Mouse (Mus musculus) MEL (cell line): ENCODE data around the gene Msi2.

Experiments used
- CHD2 ChIP-seq: IDR thresholded peaks from 2 replicates; pipeline ENCODE4 v1.6.1; 2011; ENCODE audit warnings: low read length, improper control_type of control experiment
- CTCF ChIP-seq, 3 experiments: IDR thresholded peaks in 2 of 3; conservative IDR thresholded peaks in 1 of 3; 2 replicates each; pipeline ENCODE4 v1.5.1; 2011 to 2012; ENCODE audit warnings: low read length in 3 of 3, low read depth in 2 of 3, mild to moderate bottlenecking in 2 of 3, improper control_type of control experiment in 1 of 3, inconsistent platforms in 1 of 3, mixed read lengths in 1 of 3, moderate library complexity in 1 of 3; ENCODE audit not compliant: control insufficient read depth in 1 of 3, insufficient read depth in 1 of 3, poor library complexity in 1 of 3, severe bottlenecking in 1 of 3
- ELF1 ChIP-seq: IDR thresholded peaks from 2 replicates; pipeline ENCODE4 v1.6.1; 2014; ENCODE audit warnings: low read depth, mild to moderate bottlenecking, inconsistent platforms, low read length, improper control_type of control experiment, moderate library complexity
- KAT2A ChIP-seq: conservative IDR thresholded peaks from 2 replicates; pipeline ENCODE4 v1.6.1; 2012; ENCODE audit warnings: low read depth, low read length, improper control_type of control experiment, inconsistent platforms
- POLR2A ChIP-seq, 2 experiments: IDR thresholded peaks; 2 replicates each; pipeline ENCODE4 v1.6.1; 2011 to 2012; ENCODE audit warnings: low read length in 2 of 2, mild to moderate bottlenecking in 2 of 2, control low read depth in 1 of 2, improper control_type of control experiment in 1 of 2, low read depth in 1 of 2, moderate library complexity in 1 of 2; ENCODE audit not compliant: control insufficient read depth in 1 of 2, insufficient read depth in 1 of 2, poor library complexity in 1 of 2
- TCF12 ChIP-seq: IDR thresholded peaks from 2 replicates; pipeline ENCODE4 v1.6.1; 2014; ENCODE audit warnings: low read depth, mild to moderate bottlenecking, inconsistent platforms, low read length, improper control_type of control experiment, moderate library complexity
- UBTF ChIP-seq: IDR thresholded peaks from 2 replicates; pipeline ENCODE4 v1.6.1; 2012; ENCODE audit warnings: low read depth, mild to moderate bottlenecking, inconsistent platforms, low read length, improper control_type of control experiment, moderate library complexity, borderline replicate concordance; ENCODE audit not compliant: insufficient read depth
- USF1 ChIP-seq: IDR thresholded peaks from 2 replicates; pipeline ENCODE4 v1.6.1; 2014; ENCODE audit warnings: low read depth, mild to moderate bottlenecking, inconsistent platforms, low read length, improper control_type of control experiment, moderate library complexity

DNA sequence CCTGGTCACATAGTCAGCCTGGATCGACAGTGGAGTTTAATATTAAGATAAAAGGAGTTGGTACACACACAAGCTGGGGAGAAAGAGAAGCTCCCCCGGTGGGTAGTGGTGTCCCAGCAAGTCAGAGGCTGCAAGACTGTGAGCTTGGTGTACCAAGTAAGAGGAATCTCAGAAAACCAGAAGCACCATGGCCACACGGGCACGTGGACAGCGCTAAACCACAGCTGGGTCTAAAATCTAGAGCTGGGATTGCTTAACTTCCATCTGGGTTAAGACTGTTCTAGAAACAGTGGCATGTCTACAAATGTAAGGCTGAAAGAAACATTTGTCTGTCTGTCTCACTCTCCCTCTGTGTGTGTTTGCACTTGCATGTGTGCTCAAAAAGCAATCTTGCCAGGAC is 402.9 kb downstream of the Msi2 start:
- TF ChIP-seq KAT2A (no peak), TCF12 (no peak), CHD2 (no peak), CTCF (IDR thresholded peaks at IDR 0.05 in 2 of 3, conservative IDR thresholded peaks at IDR 0.05 in 1 of 3; ENCODE audit: control insufficient read depth in 1 of 3, insufficient read depth in 1 of 3, low read depth in 2 of 3, low read length in 3 of 3, poor library complexity in 1 of 3, severe bottlenecking in 1 of 3) (no peak), USF1 (no peak), POLR2A (IDR thresholded peaks at IDR 0.05; ENCODE audit: control insufficient read depth in 1 of 2, insufficient read depth in 1 of 2, low read depth in 1 of 2, low read length in 2 of 2, poor library complexity in 1 of 2) (no peak), UBTF (no peak), ELF1 (no peak)
